Comparison of ENCODE assay signal across 8 mouse cellular contexts in genomic region chr12:54657226-54657625, GRCm38 (mm10). TPM values are rescaled to one million over a fixed set of nuclear protein-coding genes. Genes with fewer than 3 reads are reported as not detected.
DNase-seq lines count a peak whose midpoint lies in the region; ATAC-seq lines count a peak whose summit lies in the region.

No protein-coding gene starts in this region.

- peak overlapping the region; percentile 57; the same call in 1 of the 2 replicates for H3K9ac ChIP-seq in kidney, embryonic 14.5 days (ENCODE audit: low read depth, low read length)
- H3K9ac ChIP-seq in midbrain, embryonic 16.5 days (ENCODE audit: low read depth, low read length) = no peak overlapping the region; the same call in 1 of the 2 replicates

- H3K4me1 ChIP-seq in kidney, embryonic 14.5 days (ENCODE audit: control insufficient read depth, insufficient read depth, low read length) = peaks cover 24% of the 10 kb centered on the region; the same call in 1 of the 2 replicates
- peaks cover 28% of the 10 kb centered on the region for H3K4me1 ChIP-seq in embryonic facial prominence, embryonic 10.5 days
- peaks cover 23% of the 10 kb centered on the region for H3K4me1 ChIP-seq in midbrain, embryonic 16.5 days (ENCODE audit: control insufficient read depth, insufficient read depth, low read length)

- 57% methylated on average over 2 of the region's 2 CpGs for WGBS in kidney, embryonic 14.5 days
- WGBS in embryonic facial prominence, embryonic 10.5 days = 68% methylated on average over 2 of the region's 2 CpGs
- 56% methylated on average over 2 of the region's 2 CpGs for WGBS in midbrain, embryonic 16.5 days

- DNase-seq in kidney, postnatal 36 days = no peak
- DNase-seq in embryonic facial prominence, embryonic 10.5 days (ENCODE audit: low spot score) = no peak
- DNase-seq in induced T-regulatory cell, adult 2 months (ENCODE audit: low read depth) = peak; percentile 28
- DNase-seq in spleen, postnatal 4 days (ENCODE audit: low spot score in 2 of 2) = no peak
- no peak for DNase-seq in gastrocnemius, postnatal 36 days
- no peak for DNase-seq in urinary bladder, postnatal 36 days (ENCODE audit: low spot score in 2 of 2)

- no peaks in the 10 kb centered on the region for H3K27me3 ChIP-seq in kidney, embryonic 14.5 days (ENCODE audit: control insufficient read depth, insufficient read depth, low read length)
- no peaks in the 10 kb centered on the region for H3K27me3 ChIP-seq in embryonic facial prominence, embryonic 10.5 days (replicated peaks; ENCODE audit: low read depth, poor library complexity, severe bottlenecking)
- H3K27me3 ChIP-seq in midbrain, embryonic 16.5 days (ENCODE audit: control insufficient read depth, insufficient read depth, low read depth, low read length) = no peaks in the 10 kb centered on the region

- ATAC-seq in kidney, embryonic 14.5 days (ENCODE audit: low FRiP score, low TSS enrichment) = no peak
- ATAC-seq in midbrain, embryonic 16.5 days = no peak

- peak overlapping the region; percentile 78 for H3K4me2 ChIP-seq in kidney, embryonic 14.5 days (replicated peaks; ENCODE audit: low read depth, low read length)
- peak overlapping the region; percentile 59 for H3K4me2 ChIP-seq in midbrain, embryonic 16.5 days (ENCODE audit: low read length)

- H3K9me3 ChIP-seq in kidney, embryonic 14.5 days (ENCODE audit: control insufficient read depth, low read length) = no peaks in the 10 kb centered on the region
- H3K9me3 ChIP-seq in embryonic facial prominence, embryonic 10.5 days = no peaks in the 10 kb centered on the region
- H3K9me3 ChIP-seq in midbrain, embryonic 16.5 days (replicated peaks; ENCODE audit: control insufficient read depth, low read length, poor library complexity, severe bottlenecking) = no peaks in the 10 kb centered on the region

- H3K4me3 ChIP-seq in kidney, embryonic 14.5 days (ENCODE audit: low read length) = no peak overlapping the region
- H3K4me3 ChIP-seq in embryonic facial prominence, embryonic 10.5 days = peak overlapping the region; percentile 74
- H3K4me3 ChIP-seq in midbrain, embryonic 16.5 days (ENCODE audit: low read depth, low read length) = peak overlapping the region; percentile 75

- H3K27ac ChIP-seq in kidney, embryonic 14.5 days (ENCODE audit: low read depth, low read length) = no peak overlapping the region
- no peak overlapping the region for H3K27ac ChIP-seq in embryonic facial prominence, embryonic 10.5 days (replicated peaks)
- no peak overlapping the region for H3K27ac ChIP-seq in midbrain, embryonic 16.5 days (ENCODE audit: low read length)

- H3K36me3 ChIP-seq in kidney, embryonic 14.5 days (ENCODE audit: control insufficient read depth, insufficient read depth, low read length) = no peaks in the 10 kb centered on the region
- H3K36me3 ChIP-seq in embryonic facial prominence, embryonic 10.5 days (replicated peaks) = 0 out of 2 replicates have a peak, but pooled peaks cover 3% of the 10 kb centered on the region
- no peaks in the 10 kb centered on the region for H3K36me3 ChIP-seq in midbrain, embryonic 16.5 days (ENCODE audit: control insufficient read depth, insufficient read depth, low read length)

- intact Hi-C loops in gastrocnemius, postnatal 36 days (cut with DNase I) = loop anchor here (5.0 kb wide), 1 partner anchor 1625 kb away; no protein-coding TSS in a partner anchor

RNA-seq across cellular contexts. Expression of gene Sptssa, which starts 0.9 kb away (rescaled TPM):
- polyA plus RNA-seq in kidney, embryonic 14.5 days (2014; fragmentation: Nextera tagmentation; extraction: Ambion mirVana) = 224 and 255 TPM in 2 replicates
- polyA plus RNA-seq in embryonic facial prominence, embryonic 10.5 days (2016; fragmentation: Nextera tagmentation; extraction: Ambion mirVana) = 148 and 155 TPM in 2 replicates
- polyA plus RNA-seq in midbrain, embryonic 16.5 days (2015; fragmentation: Nextera tagmentation; extraction: Ambion mirVana) = 202 and 208 TPM in 2 replicates
- 10 to 100 TPM; 14.8 to 16.9 TPM for total RNA-seq in gastrocnemius, postnatal 36 days (2021)

RNA-seq across cellular contexts. Expression of gene Eapp, which starts 38.5 kb away (rescaled TPM):
- 59.9 and 80.3 TPM in 2 replicates for polyA plus RNA-seq in kidney, embryonic 14.5 days (2014; fragmentation: Nextera tagmentation; extraction: Ambion mirVana)
- polyA plus RNA-seq in embryonic facial prominence, embryonic 10.5 days (2016; fragmentation: Nextera tagmentation; extraction: Ambion mirVana) = 64.4 and 72.8 TPM in 2 replicates
- polyA plus RNA-seq in midbrain, embryonic 16.5 days (2015; fragmentation: Nextera tagmentation; extraction: Ambion mirVana) = 82.1 and 84.0 TPM in 2 replicates
- total RNA-seq in gastrocnemius, postnatal 36 days (2021) = 10 to 100 TPM; 16.7 to 20.3 TPM
